Mouse (Mus musculus) stomach, embryonic 15.5 days (tissue): Measurements from ENCODE around the gene Naa25. TPM values are rescaled to one million over a fixed set of nuclear protein-coding genes. Genes with fewer than 3 reads are reported as not detected.
"Not testable (repeated sequence)": the region's sequence is repeated elsewhere in the genome, so short reads cannot be mapped to it uniquely, and the experiment has no call there.

Experiments
- ATAC-seq: fragments of 200-750 bp; cut with Nextera tagmentation; 2 replicates; pipeline ENCODE4 v1.8.0; 2017; ENCODE audit warnings: low read depth, moderate number of reproducible peaks, moderate TSS enrichment; ENCODE audit not compliant: insufficient read depth, low FRiP score
- H3K27ac ChIP-seq: fragments of 300-500 bp; sonication (generic); 2 replicates; pipeline ENCODE4 v1.5.1; 2015; ENCODE audit warnings: mild to moderate bottlenecking, inconsistent platforms
- H3K27me3 ChIP-seq: fragments of 300-500 bp; sonication (generic); replicated peaks from 2 replicates; pipeline ENCODE4 v1.6.1; 2015; ENCODE audit warnings: inconsistent platforms
- H3K36me3 ChIP-seq: fragments of 300-500 bp; sonication (generic); 2 replicates; pipeline ENCODE4 v1.6.1; 2015; ENCODE audit warnings: inconsistent platforms
- H3K4me1 ChIP-seq: fragments of 300-500 bp; sonication (generic); 2 replicates; pipeline ENCODE4 v1.6.1; 2015; ENCODE audit warnings: inconsistent platforms
- H3K4me2 ChIP-seq: fragments of 300-500 bp; sonication (generic); 2 replicates; pipeline ENCODE4 v1.6.1; 2015; ENCODE audit warnings: mild to moderate bottlenecking, inconsistent platforms
- H3K4me3 ChIP-seq: fragments of 300-500 bp; sonication (generic); replicated peaks from 2 replicates; pipeline ENCODE4 v1.5.1; 2015; ENCODE audit warnings: inconsistent platforms
- H3K9ac ChIP-seq: fragments of 300-500 bp; sonication (generic); 2 replicates; pipeline ENCODE4 v1.6.1; 2015; ENCODE audit warnings: inconsistent platforms
- H3K9me3 ChIP-seq: fragments of 300-500 bp; sonication (generic); 2 replicates; pipeline ENCODE4 v1.6.1; 2016; ENCODE audit warnings: inconsistent platforms
- whole genome bisulfite sequencing: fragments of 180-500 bp; shearing (Covaris S2); methylation state at CpG from one replicate; pipeline ENCODE4 v1.1.7; 2015; 5-methylcytosine and 5-hydroxymethylcytosine counted together
- polyA plus RNA-seq: library from polyadenylated mRNA; unstranded; fragments of >200 nt; fragmentation: Nextera tagmentation; extraction: Ambion mirVana; gene quantifications from 2 replicates; pipeline ENCODE4 v1.2.1, GENCODE M21; 2015

The Naa25 gene
- polyA plus RNA-seq = 40.2 and 41.8 TPM in 2 replicates

DNA sequence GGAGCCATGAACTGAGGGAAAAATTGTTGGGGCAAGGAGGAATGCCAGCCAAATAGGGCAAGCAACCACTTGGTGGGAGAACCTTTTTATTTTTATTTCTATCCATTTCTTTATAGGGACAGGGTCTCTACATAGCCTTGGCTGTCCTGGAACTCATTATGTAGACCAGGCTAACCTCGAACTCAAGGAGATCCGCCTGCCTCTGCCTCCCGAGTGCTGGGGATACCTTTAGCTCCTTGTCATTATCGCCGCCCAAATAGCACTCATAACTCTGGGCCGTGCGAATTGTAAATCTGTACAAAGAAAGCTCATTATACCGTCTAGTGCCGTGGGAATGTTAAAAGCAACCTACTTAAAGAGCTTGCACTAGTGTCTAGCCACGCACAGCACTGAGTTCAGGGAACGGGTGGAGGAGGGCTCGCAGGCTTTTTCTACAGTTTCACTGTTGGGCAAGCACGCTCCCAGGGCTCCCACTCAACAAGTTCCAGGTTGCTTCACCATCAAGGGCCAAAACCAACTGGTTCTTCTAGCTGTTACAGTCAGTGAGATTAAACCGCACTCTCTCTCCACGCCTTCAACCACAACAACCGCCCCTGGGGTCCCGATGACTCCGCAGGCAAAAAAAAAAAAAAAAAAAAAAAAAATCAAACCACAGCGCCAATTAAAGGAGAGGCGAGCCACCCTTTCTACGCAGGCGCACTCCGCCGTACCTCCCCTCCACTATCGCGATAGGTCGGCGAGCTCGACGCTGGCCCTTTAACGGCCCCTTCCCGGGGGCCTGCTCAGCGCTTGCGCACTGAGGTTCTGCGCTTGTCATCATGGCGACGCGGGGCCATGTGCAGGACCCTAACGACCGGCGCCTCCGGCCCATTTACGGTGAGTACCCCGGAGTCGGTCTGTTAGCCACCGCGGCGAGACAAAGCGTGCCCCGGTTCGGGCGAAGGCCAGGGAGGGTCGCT, at the start of gene Naa25:
Naa25 (plus strand) TSS at position 750 of the 959 bp plus-strand sequence.
- 8% methylated on average over 53 of the region's 53 CpGs for WGBS

DNA sequence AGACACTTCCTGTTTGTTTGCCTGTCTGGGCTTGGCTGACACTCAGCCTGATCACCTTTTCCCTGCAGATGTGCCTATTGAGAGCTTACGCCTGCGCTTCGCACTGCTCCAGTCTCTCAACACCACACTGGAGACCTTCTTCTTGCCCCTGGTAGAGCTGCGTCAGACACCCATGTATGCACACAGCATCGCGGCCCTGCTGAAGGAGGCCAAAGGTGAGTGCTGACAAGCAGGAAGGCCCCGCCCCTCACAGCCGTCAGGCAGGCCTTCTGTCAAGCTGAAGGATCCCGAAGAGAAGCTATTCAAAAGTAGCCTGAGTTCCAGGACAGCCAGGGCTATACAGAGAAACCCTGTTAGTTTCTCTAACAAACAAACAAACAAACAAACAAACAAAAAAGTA, 38.5 kb upstream of the Naa25 start:
- Histone ChIP-seq H3K4me2 (no peak overlapping the region), H3K9ac (no peak overlapping the region), H3K4me1 (no peaks in the 10 kb centered on the region), H3K9me3 (no peaks in the 10 kb centered on the region), H3K4me3 (no peak overlapping the region), H3K27me3 (no peaks in the 10 kb centered on the region), H3K27ac (no peak overlapping the region), H3K36me3 (peaks cover 77% of the 10 kb centered on the region)
- ATAC-seq = no peak
- WGBS = 57% methylated on average over 9 of the region's 9 CpGs

More for the DNA sequence above, at the start of gene Naa25:
- peak within 1 kb of the TSS; percentile 91 for H3K27ac ChIP-seq
- peak within 1 kb of the TSS; percentile 73 for H3K9ac ChIP-seq
- no peaks in the 10 kb centered on the region for H3K9me3 ChIP-seq
- ATAC-seq = peak; percentile 95
- H3K4me3 ChIP-seq = peak within 1 kb of the TSS; percentile 84
- peak within 1 kb of the TSS; percentile 88 for H3K4me2 ChIP-seq
- peaks cover 20% of the 10 kb centered on the region for H3K4me1 ChIP-seq
- no peaks in the 10 kb centered on the region for H3K36me3 ChIP-seq
- no peaks in the 10 kb centered on the region for H3K27me3 ChIP-seq

DNA sequence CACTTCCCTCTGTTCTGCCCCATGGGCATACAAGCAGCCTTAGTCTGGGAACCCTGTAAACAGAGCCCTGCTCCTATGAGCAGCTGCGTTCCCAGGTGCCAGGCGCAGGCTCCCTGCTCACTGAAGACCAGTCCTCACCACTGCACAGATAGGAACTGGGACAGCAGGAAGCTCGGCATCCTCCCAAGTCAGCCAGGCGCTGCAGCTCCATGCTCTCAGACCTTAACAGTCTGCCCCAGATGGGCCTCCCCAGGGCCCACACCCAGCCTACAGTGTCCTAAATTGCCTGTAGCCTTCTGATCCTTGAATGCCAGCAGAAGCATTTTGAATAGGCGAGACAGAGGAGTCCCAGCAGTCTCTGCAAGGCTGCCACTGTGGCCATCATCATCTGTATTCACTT, 36.0 kb upstream of the Naa25 start:
- 89% methylated on average over 5 of the region's 5 CpGs for WGBS
- Histone ChIP-seq H3K4me1 (no peaks in the 10 kb centered on the region), H3K9ac (no peak overlapping the region), H3K27ac (no peak overlapping the region), H3K9me3 (no peaks in the 10 kb centered on the region), H3K4me3 (no peak overlapping the region), H3K27me3 (no peaks in the 10 kb centered on the region), H3K4me2 (no peak overlapping the region), H3K36me3 (peaks cover 74% of the 10 kb centered on the region)
- no peak for ATAC-seq

DNA sequence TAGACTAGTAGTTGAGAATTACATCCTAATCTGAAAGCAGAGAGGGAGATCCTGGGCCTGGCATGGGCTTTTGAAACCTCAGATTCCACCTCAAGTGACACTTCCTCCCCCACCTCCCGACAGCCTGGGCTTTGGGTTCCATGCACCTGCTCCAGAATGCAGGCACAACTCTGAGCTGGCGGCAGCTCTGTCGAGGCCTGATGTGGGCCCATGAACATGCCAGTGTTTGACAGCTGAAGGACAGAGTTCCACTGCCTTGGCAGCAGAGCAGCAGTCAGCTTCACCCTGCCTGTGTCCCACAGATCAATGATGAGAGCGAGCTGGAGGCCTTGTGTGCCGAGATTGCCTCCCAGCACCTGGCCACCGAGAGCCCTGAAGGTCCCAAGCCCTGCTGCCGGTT, 34.3 kb upstream of the Naa25 start:
- Histone ChIP-seq H3K27me3 (no peaks in the 10 kb centered on the region), H3K9ac (no peak overlapping the region), H3K9me3 (no peaks in the 10 kb centered on the region), H3K36me3 (peaks cover 61% of the 10 kb centered on the region), H3K4me2 (no peak overlapping the region), H3K4me1 (no peaks in the 10 kb centered on the region), H3K4me3 (no peak overlapping the region), H3K27ac (no peak overlapping the region)
- no peak for ATAC-seq
- 88% methylated on average over 7 of the region's 7 CpGs for WGBS

DNA sequence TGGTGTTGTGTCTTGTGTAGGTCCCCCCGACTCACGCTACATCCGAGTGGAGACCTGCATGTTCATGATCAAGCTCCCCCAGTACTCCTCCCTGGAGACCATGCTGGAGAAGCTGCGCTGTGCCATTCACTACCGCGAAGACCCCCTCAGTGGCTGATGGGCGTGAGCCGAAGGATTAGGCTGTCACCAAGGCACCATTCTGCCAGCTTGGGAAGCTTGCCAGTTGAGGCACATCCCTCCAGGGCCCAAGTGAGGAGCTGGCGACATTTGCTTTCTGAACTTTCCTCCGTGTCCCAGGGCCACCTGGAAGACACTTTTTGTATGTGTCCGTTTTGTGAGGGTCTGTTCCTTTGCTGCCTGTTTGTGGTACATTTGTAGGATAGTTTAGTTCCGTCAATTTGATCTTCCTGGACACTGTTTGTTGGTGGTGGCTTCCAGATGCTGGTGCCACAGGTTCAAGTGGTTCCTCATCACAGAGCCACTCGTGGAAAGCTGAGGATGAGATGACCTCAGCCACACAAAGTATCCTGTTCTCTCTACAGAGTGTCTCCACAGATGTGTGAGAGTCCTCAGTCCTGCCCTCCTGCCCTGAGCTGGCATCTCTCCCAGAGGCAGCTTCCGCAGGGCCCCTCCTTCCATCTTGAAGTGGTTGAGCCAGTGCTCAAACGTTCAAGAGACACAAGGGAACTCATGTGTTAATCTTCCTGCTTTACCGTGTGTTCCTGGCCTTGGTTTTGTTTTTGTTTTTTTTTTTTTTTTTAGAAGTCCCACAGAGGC, 31.1 kb upstream of the Naa25 start:
- Histone ChIP-seq H3K9ac (no peak overlapping the region), H3K4me1 (no peaks in the 10 kb centered on the region), H3K4me3 (no peak overlapping the region), H3K9me3 (no peaks in the 10 kb centered on the region), H3K4me2 (no peak overlapping the region), H3K27me3 (no peaks in the 10 kb centered on the region), H3K27ac (no peak overlapping the region), H3K36me3 (peaks cover 54% of the 10 kb centered on the region)
- 78% methylated on average over 16 of the region's 16 CpGs for WGBS
- no peak for ATAC-seq

DNA sequence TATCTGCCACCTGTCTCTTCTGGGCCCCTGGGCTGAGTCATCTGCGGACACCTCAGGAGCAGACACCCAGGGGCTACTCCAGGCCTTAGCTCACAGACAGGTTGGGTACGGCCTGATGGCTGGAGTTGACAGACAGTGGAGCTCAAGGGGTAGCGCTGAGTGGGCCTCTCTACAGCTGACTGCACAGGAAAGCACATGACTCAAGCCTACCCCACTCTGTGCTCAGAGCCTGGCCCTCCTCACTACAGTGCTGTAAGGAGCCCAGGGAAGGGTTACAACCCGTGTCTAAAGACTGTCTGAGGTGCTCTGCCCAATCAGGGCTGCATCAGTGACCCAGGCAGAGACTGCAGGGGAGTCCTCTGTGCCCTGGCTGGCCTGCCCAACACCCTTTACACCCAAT, 30.5 kb upstream of the Naa25 start:
- Histone ChIP-seq H3K9ac (no peak overlapping the region), H3K4me3 (no peak overlapping the region), H3K9me3 (no peaks in the 10 kb centered on the region), H3K36me3 (peaks cover 57% of the 10 kb centered on the region), H3K27ac (no peak overlapping the region), H3K27me3 (no peaks in the 10 kb centered on the region), H3K4me1 (no peaks in the 10 kb centered on the region), H3K4me2 (no peak overlapping the region)
- WGBS = 91% methylated on average over 4 of the region's 4 CpGs
- ATAC-seq = no peak

DNA sequence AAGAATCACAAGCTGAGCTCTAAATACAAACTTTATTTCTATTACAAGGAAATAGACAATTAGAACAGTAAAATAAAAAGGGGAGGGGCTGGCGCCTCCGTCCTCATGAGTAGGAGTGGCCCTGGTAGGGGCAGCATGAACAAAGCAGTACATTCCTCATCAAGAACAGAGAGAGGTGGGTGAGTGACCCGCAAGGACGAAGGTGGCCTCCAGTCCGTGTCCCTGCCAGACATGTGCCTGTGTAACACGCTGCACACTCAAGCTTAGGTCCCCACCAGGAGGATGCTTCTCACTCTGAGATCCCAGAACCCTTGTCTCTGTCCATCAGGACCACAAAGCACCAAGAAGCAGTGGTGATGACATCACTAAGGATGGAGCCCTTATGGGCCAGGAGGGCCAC, 26.0 kb upstream of the Naa25 start:
- Histone ChIP-seq H3K27me3 (no peaks in the 10 kb centered on the region), H3K4me3 (no peak overlapping the region), H3K27ac (no peak overlapping the region), H3K36me3 (peaks cover 55% of the 10 kb centered on the region), H3K4me2 (no peak overlapping the region), H3K4me1 (no peaks in the 10 kb centered on the region), H3K9ac (no peak overlapping the region), H3K9me3 (no peaks in the 10 kb centered on the region)
- 86% methylated on average over 6 of the region's 6 CpGs for WGBS
- ATAC-seq = no peak

DNA sequence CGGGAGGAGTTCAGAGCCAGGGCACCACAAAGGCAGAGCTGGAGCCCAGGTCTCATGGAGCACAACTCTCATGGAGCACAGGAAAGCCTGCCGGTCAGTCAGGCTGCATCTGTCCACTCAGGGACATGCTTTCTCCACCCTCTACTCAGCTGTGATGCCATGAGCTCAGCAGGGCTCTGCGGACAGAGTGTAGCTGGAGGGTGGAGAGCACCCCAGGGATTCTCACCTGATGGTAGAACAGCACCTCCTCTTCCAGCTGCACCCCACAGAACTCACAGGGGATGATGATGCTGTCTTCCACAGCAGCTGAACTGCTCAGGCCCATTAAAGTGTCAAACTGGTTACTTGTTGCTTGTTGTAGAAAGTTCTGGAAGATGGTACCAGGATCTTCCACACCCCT, 22.9 kb upstream of the Naa25 start:
- no peak overlapping the region for H3K27ac ChIP-seq
- no peak overlapping the region for H3K4me2 ChIP-seq
- H3K27me3 ChIP-seq = no peaks in the 10 kb centered on the region
- peaks cover 73% of the 10 kb centered on the region for H3K36me3 ChIP-seq
- H3K9me3 ChIP-seq = no peaks in the 10 kb centered on the region
- H3K4me3 ChIP-seq = no peak overlapping the region
- 83% methylated on average over 3 of the region's 3 CpGs for WGBS
- H3K4me1 ChIP-seq = no peaks in the 10 kb centered on the region
- no peak for ATAC-seq
- H3K9ac ChIP-seq = no peak overlapping the region

DNA sequence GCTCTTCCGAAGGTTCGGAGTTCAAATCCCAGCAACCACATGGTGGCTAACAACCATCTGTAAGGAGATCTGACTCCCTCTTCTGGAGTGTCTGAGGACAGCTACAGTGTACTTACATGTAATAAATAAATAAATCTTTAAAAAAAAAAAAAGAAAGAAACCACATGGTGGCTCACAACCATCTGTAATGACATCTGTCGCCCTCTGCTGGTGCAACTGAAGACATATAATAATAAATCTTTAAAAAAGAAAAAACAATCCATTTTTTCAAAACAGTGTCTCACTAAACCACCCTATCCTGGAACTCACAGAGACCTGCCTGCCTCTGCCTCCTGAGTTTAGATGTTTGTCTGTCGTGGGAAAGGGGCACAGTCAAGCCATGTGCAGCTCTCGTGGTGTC, 20.8 kb upstream of the Naa25 start:
- not testable (repeated sequence) for H3K9me3 ChIP-seq, ATAC-seq, H3K4me1 ChIP-seq, H3K27ac ChIP-seq, H3K27me3 ChIP-seq, H3K9ac ChIP-seq, H3K4me2 ChIP-seq, H3K4me3 ChIP-seq
- H3K36me3 ChIP-seq = peaks cover 76% of the 10 kb centered on the region
- WGBS = 74% methylated on average over 5 of the region's 5 CpGs

DNA sequence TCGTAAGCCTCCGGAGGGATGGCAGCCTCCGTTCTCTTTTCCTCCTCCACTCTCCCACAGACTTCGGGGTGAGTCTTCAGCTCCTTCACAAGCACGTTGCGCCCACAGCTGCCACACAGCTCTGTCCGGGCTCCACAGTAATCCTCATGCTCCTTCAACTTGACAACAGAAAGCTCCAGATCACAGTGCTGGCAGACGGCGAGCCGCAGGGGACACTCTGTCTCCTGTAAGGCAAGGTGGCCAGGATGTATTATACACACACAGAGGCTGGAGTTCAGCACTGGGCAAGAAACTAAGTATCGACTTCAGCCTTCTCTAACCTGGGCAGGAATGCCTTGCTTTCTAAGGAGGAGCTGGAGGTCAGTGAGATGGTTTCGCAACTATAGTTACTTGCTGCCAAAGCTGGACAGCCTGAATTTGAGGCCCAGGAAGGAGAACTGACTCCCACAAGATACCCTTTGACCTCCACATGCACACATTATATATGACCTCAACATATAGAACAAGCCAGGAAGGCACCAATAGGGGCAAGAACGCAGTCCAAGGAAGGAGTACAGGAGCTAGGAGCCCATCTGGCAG, 19.0 kb upstream of the Naa25 start:
- H3K27me3 ChIP-seq = no peaks in the 10 kb centered on the region
- H3K9me3 ChIP-seq = no peaks in the 10 kb centered on the region
- H3K36me3 ChIP-seq = peaks cover 62% of the 10 kb centered on the region
- H3K4me3 ChIP-seq = no peak overlapping the region
- ATAC-seq = no peak
- WGBS = 89% methylated on average over 13 of the region's 13 CpGs
- H3K27ac ChIP-seq = no peak overlapping the region
- H3K4me2 ChIP-seq = no peak overlapping the region
- H3K9ac ChIP-seq = no peak overlapping the region
- H3K4me1 ChIP-seq = no peaks in the 10 kb centered on the region; the same call in 1 of the 2 replicates

DNA sequence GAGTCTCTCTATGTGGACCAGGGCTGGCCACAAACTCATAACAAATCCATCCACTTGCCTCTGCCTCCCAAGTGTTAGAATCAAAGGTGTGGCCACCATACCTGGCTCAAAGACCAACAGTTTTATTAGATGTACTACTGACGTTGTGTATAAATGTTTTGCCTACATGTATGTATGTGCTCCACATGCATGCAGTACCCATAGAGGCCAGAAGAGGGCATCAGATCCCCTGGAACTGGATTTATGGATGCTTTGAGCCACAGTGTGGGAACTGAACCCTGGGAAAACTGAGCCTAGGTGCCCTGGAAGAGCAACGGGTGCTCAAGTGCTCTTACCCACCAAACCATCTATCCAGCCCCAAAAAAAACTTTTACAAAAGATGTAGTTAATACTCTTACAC, 17.0 kb upstream of the Naa25 start:
- H3K4me3 ChIP-seq = no peak overlapping the region
- WGBS = 88% methylated on average over 2 of the region's 2 CpGs
- ATAC-seq = no peak
- H3K4me1 ChIP-seq = peaks cover 3% of the 10 kb centered on the region; the same call in 1 of the 2 replicates
- no peak overlapping the region for H3K4me2 ChIP-seq
- H3K27ac ChIP-seq = no peak overlapping the region
- no peak overlapping the region for H3K9ac ChIP-seq
- H3K9me3 ChIP-seq = no peaks in the 10 kb centered on the region
- no peaks in the 10 kb centered on the region for H3K27me3 ChIP-seq
- peaks cover 46% of the 10 kb centered on the region for H3K36me3 ChIP-seq
